Mouse (Mus musculus): ENCODE data around the gene Sept11. TPM values are rescaled to one million over a fixed set of nuclear protein-coding genes. Genes with fewer than 3 reads are reported as not detected.

Sept11 gene
- polyA plus RNA-seq, 1 experiment from 2014 or later: 251 TPM

DNA sequence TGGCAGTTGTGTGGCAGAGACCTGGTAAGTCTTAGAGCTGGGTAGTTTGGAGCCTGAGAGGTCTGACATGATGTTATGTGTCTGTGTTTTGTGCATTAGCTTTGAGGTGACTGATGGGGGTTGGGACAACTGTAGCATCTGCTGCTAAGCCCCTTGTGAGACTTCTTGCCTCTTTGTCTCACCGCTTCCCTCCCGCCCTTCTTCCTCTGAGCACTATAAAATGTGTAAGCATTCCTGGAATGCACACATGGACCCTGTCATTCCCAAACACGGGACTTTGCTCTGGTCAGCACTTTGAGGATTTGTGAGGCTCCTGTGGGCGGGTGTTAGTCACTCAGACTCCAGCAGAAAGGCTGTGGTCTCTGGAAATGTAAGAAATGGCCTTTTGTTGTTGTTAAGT is 36.7 kb downstream of the Sept11 start:
- ATAC-seq (ENCODE audit: low FRiP score): 0 out of 2 replicates have a peak, but pooled peaks have one; percentile 6
- H3K9ac ChIP-seq (ENCODE audit: low read length): no peak overlapping the region
- no peak overlapping the region for H3K4me3 ChIP-seq (ENCODE audit: low read depth, low read length)
- H3K27me3 ChIP-seq (ENCODE audit: control insufficient read depth, insufficient read depth, low read length): no peaks in the 10 kb centered on the region
- peak overlapping the region; percentile 1; the same call in 1 of the 2 replicates for H3K27ac ChIP-seq (ENCODE audit: low read depth, low read length)
- no peaks in the 10 kb centered on the region for H3K9me3 ChIP-seq (ENCODE audit: control insufficient read depth, low read length)
- H3K4me2 ChIP-seq: no peak overlapping the region
- H3K4me1 ChIP-seq (ENCODE audit: control insufficient read depth, insufficient read depth, low read length): peaks cover 68% of the 10 kb centered on the region
- DNase-seq (ENCODE audit: low spot score, missing footprints): no peak
- H3K36me3 ChIP-seq (ENCODE audit: control insufficient read depth, insufficient read depth, low read length): no peaks in the 10 kb centered on the region
- 7% methylated on average over 4 of the region's 4 CpGs for WGBS

DNA sequence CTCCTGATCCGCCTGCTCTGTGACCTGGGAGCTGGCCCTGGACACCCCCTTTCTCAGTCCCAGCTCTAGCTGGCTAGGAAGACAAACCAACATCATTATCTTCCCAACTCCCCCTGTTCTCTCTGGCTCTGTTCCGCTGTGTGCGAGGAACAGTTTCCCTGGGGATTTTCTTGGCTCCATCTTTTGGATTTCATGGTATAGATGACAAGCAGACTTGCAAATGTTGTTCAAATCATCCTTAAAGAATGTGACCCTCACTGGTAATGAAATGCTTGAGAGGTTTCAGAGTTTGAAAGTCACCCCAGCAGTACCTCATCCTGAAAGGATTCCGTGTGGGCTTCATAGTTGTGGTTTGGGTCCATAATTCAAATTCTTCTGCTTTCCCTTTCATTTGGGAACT is 38.2 kb downstream of the Sept11 start:
- no peak overlapping the region for H3K4me2 ChIP-seq
- no peaks in the 10 kb centered on the region for H3K9me3 ChIP-seq (ENCODE audit: control insufficient read depth, low read length)
- DNase-seq (ENCODE audit: low spot score, missing footprints) (no peak), ATAC-seq (ENCODE audit: low FRiP score) (no peak)
- H3K36me3 ChIP-seq (ENCODE audit: control insufficient read depth, insufficient read depth, low read length): no peaks in the 10 kb centered on the region
- 71% methylated on average over 4 of the region's 4 CpGs for WGBS
- H3K27me3 ChIP-seq (ENCODE audit: control insufficient read depth, insufficient read depth, low read length): no peaks in the 10 kb centered on the region
- no peak overlapping the region for H3K9ac ChIP-seq (ENCODE audit: low read length)
- no peak overlapping the region for H3K4me3 ChIP-seq (ENCODE audit: low read depth, low read length)
- no peak overlapping the region for H3K27ac ChIP-seq (ENCODE audit: low read depth, low read length)
- peaks cover 61% of the 10 kb centered on the region for H3K4me1 ChIP-seq (ENCODE audit: control insufficient read depth, insufficient read depth, low read length)

- Histone ChIP-seq H3K27ac (ENCODE audit: low read depth, low read length) (no peak overlapping the region), H3K4me1 (ENCODE audit: control insufficient read depth, insufficient read depth, low read length) (peaks cover 40% of the 10 kb centered on the region), H3K4me3 (ENCODE audit: low read depth, low read length) (no peak overlapping the region), H3K36me3 (ENCODE audit: control insufficient read depth, insufficient read depth, low read length) (no peaks in the 10 kb centered on the region), H3K27me3 (ENCODE audit: control insufficient read depth, insufficient read depth, low read length) (no peaks in the 10 kb centered on the region), H3K9me3 (ENCODE audit: control insufficient read depth, low read length) (no peaks in the 10 kb centered on the region; the same call in 1 of the 2 replicates), H3K4me2 (no peak overlapping the region), H3K9ac (ENCODE audit: low read length) (no peak overlapping the region)
- ATAC-seq (ENCODE audit: low FRiP score) (no peak), DNase-seq (ENCODE audit: low spot score, missing footprints) (no peak)
- 41% methylated on average over 10 of the region's 10 CpGs for WGBS
Observed at GRCm38 (mm10) chr5:93133445-93134244, 40.4 kb downstream of the Sept11 start.

DNA sequence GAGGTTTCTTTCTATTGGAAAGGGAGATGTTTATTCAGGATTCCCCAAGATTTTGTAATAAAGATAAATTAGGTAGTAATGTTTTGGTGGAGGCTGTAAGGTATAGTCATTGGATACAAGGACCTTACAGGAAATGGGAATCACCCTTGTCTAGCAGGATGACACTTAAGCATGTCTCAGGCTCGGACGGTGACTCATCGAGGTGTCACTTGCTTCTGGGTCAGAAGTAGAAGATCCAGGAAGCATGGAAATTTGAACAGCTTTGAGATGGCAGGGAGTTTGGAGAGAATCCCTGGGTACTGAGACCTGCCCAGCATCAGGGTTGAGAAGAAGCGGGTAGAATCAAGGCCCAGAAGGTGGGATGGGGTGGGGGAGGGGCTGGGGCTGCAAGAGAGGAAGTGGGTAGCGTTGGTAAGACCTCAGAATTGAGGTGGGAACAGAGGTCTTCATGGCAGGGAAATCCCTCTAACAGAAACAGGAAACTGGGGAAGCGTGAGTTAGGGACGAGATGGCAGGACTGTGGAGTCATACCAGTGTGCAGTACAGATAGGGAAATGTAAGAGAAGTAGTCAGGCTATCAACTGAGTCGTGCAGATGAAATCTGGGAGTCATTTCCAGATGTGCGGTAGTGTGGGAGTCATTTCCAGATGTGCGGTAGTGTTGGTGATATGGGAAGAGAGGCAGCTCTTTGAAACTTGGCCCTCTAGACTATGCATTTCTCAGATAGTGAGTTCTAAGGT is 42.3 kb downstream of the Sept11 start:
- Histone ChIP-seq H3K4me1 (ENCODE audit: control insufficient read depth, insufficient read depth, low read length) (peaks cover 22% of the 10 kb centered on the region), H3K9ac (ENCODE audit: low read length) (no peak overlapping the region), H3K4me2 (no peak overlapping the region), H3K36me3 (ENCODE audit: control insufficient read depth, insufficient read depth, low read length) (peaks cover 4% of the 10 kb centered on the region; the same call in 1 of the 2 replicates), H3K27ac (ENCODE audit: low read depth, low read length) (no peak overlapping the region), H3K9me3 (ENCODE audit: control insufficient read depth, low read length) (no peaks in the 10 kb centered on the region; the same call in 1 of the 2 replicates), H3K27me3 (ENCODE audit: control insufficient read depth, insufficient read depth, low read length) (no peaks in the 10 kb centered on the region), H3K4me3 (ENCODE audit: low read depth, low read length) (no peak overlapping the region)
- no peak for DNase-seq (ENCODE audit: low spot score, missing footprints)
- WGBS: 89% methylated on average over 10 of the region's 10 CpGs
- ATAC-seq (ENCODE audit: low FRiP score): no peak

DNA sequence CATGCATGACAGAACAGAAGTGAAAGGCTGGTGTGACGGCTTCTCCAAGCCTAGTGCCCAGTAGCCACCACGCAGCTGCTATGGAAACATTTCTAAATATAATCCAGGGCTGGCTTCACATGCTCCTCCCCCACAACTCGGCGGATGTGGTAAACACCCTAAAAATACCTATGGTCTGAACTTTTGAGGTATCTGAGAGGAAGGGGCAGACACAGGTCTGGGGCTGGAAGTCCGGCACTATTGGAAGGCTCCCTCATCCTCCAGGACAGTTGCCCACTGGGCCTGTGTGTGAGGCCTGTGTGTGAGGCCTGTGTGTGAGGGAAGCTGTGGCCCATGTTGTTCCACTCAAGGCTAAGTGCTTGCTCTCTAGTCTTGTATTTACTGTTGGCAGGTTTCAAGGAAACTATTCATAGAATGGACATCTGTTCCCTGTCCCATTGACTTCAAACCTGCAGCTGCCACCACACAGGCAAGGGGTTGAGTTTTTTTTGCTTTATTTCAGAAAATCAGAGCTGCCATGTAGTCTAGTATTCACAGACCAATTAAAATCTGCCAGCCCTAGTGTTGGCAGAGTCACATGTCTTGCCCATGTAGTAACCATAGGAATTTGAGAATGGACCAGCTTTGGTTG is 43.8 kb downstream of the Sept11 start:
- Histone ChIP-seq H3K4me2 (no peak overlapping the region), H3K36me3 (ENCODE audit: control insufficient read depth, insufficient read depth, low read length) (peaks cover 6% of the 10 kb centered on the region; the same call in 1 of the 2 replicates), H3K9ac (ENCODE audit: low read length) (no peak overlapping the region), H3K4me3 (ENCODE audit: low read depth, low read length) (no peak overlapping the region), H3K27ac (ENCODE audit: low read depth, low read length) (no peak overlapping the region), H3K27me3 (ENCODE audit: control insufficient read depth, insufficient read depth, low read length) (no peaks in the 10 kb centered on the region), H3K4me1 (ENCODE audit: control insufficient read depth, insufficient read depth, low read length) (peaks cover 10% of the 10 kb centered on the region), H3K9me3 (ENCODE audit: control insufficient read depth, low read length) (no peaks in the 10 kb centered on the region; the same call in 1 of the 2 replicates)
- WGBS: 84% methylated on average over 5 of the region's 5 CpGs
- 0 out of 2 replicates have a peak, but pooled peaks have one; percentile 47 for ATAC-seq (ENCODE audit: low FRiP score)
- no peak for DNase-seq (ENCODE audit: low spot score, missing footprints)

DNA sequence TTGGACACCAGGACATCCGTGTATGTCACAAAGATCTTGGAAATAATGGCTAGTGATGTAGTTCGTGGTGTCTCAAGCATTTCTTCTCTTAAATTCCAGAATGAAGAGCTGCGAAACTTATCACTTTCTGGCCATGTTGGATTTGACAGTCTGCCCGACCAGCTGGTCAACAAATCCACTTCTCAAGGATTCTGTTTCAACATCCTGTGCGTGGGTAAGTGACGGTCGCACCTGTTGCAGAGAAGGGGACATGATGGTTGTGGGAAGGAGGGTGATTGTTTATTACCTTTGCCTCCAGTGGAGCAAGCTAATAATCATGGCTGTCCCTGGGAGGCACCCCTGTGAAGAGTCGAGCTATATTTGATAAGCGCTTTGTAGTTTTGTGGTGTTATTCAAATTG is 46.1 kb downstream of the Sept11 start:
- H3K9me3 ChIP-seq (ENCODE audit: control insufficient read depth, low read length): no peaks in the 10 kb centered on the region; the same call in 1 of the 2 replicates
- peaks cover 8% of the 10 kb centered on the region; the same call in 1 of the 2 replicates for H3K36me3 ChIP-seq (ENCODE audit: control insufficient read depth, insufficient read depth, low read length)
- DNase-seq (ENCODE audit: low spot score, missing footprints) (no peak), ATAC-seq (ENCODE audit: low FRiP score) (no peak)
- H3K9ac ChIP-seq (ENCODE audit: low read length): no peak overlapping the region
- H3K4me1 ChIP-seq (ENCODE audit: control insufficient read depth, insufficient read depth, low read length): no peaks in the 10 kb centered on the region
- no peak overlapping the region for H3K4me2 ChIP-seq
- 96% methylated on average over 9 of the region's 9 CpGs for WGBS
- H3K27me3 ChIP-seq (ENCODE audit: control insufficient read depth, insufficient read depth, low read length): no peaks in the 10 kb centered on the region
- no peak overlapping the region for H3K4me3 ChIP-seq (ENCODE audit: low read depth, low read length)
- no peak overlapping the region for H3K27ac ChIP-seq (ENCODE audit: low read depth, low read length)

DNA sequence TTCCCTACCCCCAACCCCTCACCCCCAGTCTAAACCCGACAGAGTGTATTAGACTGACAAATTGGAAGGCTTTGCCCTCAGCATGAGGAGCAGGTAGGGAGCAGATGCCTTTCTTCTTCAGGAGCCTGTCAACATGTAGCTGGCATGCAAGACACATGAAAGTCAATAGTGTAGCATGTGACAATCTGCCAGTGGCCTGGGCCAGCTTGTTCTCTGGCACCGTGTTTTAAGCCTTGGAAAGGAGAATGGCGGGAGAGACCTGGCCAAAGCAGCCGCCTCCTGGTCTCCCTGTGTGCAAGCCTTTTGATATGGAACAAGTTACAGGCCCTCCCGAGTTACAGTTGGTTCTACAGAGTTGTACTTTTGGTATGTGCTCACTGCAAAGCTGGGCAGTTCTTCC is 47.5 kb downstream of the Sept11 start:
- peaks cover 8% of the 10 kb centered on the region; the same call in 1 of the 2 replicates for H3K36me3 ChIP-seq (ENCODE audit: control insufficient read depth, insufficient read depth, low read length)
- no peaks in the 10 kb centered on the region for H3K27me3 ChIP-seq (ENCODE audit: control insufficient read depth, insufficient read depth, low read length)
- H3K4me1 ChIP-seq (ENCODE audit: control insufficient read depth, insufficient read depth, low read length): no peaks in the 10 kb centered on the region
- no peak overlapping the region for H3K4me3 ChIP-seq (ENCODE audit: low read depth, low read length)
- H3K9me3 ChIP-seq (ENCODE audit: control insufficient read depth, low read length): no peaks in the 10 kb centered on the region; the same call in 1 of the 2 replicates
- DNase-seq (ENCODE audit: low spot score, missing footprints): no peak
- H3K4me2 ChIP-seq: no peak overlapping the region
- no peak overlapping the region for H3K27ac ChIP-seq (ENCODE audit: low read depth, low read length)
- no peak overlapping the region for H3K9ac ChIP-seq (ENCODE audit: low read length)
- ATAC-seq (ENCODE audit: low FRiP score): no peak
- 93% methylated on average over 5 of the region's 5 CpGs for WGBS

DNA sequence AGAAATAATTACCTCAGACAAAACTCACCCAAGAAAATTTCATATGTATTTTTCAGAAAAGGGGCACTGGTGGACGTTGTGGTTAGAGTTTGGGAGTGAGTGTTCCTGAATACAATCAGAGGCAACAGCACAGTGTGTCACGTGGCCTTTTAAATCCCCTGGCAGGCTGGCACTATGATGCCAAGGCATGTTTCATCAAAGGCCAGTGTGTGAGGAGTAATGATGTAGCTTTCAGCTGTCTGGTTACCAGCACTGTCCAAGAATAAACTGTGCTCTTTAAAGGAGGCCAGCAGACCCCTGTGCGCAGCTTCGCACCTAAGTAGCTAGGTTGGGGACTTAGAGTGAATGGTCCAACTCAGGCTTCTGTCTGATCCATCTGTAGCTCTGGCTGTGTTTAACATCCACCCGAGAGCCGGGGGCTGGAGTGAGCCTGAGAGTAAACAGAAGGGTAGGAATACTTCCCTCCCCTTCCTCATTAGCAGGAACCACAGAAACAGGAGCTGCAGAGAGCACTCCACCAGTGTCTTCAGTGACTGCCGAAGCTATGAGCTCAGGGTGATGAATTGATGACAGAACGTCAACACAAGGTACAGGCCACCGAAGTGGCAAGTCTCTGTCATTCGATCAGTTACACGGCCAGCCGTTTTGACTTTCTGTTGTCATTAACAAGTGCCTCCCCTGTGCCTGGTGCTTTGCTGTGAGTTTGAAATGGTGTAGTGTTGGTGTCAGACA is 50.3 kb downstream of the Sept11 start:
- H3K4me3 ChIP-seq (ENCODE audit: low read depth, low read length): no peak overlapping the region
- no peaks in the 10 kb centered on the region for H3K4me1 ChIP-seq (ENCODE audit: control insufficient read depth, insufficient read depth, low read length)
- DNase-seq (ENCODE audit: low spot score, missing footprints): no peak
- no peaks in the 10 kb centered on the region; the same call in 1 of the 2 replicates for H3K9me3 ChIP-seq (ENCODE audit: control insufficient read depth, low read length)
- peaks cover 8% of the 10 kb centered on the region; the same call in 1 of the 2 replicates for H3K36me3 ChIP-seq (ENCODE audit: control insufficient read depth, insufficient read depth, low read length)
- ATAC-seq (ENCODE audit: low FRiP score): no peak
- H3K27me3 ChIP-seq (ENCODE audit: control insufficient read depth, insufficient read depth, low read length): no peaks in the 10 kb centered on the region
- no peak overlapping the region for H3K4me2 ChIP-seq
- WGBS: 83% methylated on average over 12 of the region's 12 CpGs
- no peak overlapping the region for H3K27ac ChIP-seq (ENCODE audit: low read depth, low read length)
- H3K9ac ChIP-seq (ENCODE audit: low read length): no peak overlapping the region

Measured in midbrain, embryonic 11.5 days (tissue).